Mouse (Mus musculus) forebrain, embryonic 13.5 days (tissue): ENCODE measurements around the gene Eddm3b. TPM values are rescaled to one million over a fixed set of nuclear protein-coding genes. Genes with fewer than 3 reads are reported as not detected.

Source experiments
- polyA plus RNA-seq: library from polyadenylated mRNA; unstranded; fragments of >200 nt; fragmentation: Nextera tagmentation; extraction: Ambion mirVana; gene quantifications from 2 replicates; pipeline ENCODE4 v1.2.1, GENCODE M21; 2015

Gene Eddm3b
- polyA plus RNA-seq, 1 experiment from 2014 or later = not detected

Other genes with a start within 250 kb of the Eddm3b start
- 1.9 and 3.5 TPM in 2 replicates for gene Tep1, start 243.9 kb upstream of the Eddm3b start, polyA plus RNA-seq
- gene Klhl33, start 216.9 kb upstream of the Eddm3b start, polyA plus RNA-seq = 0.12 and 0.29 TPM in 2 replicates
- gene Osgep, start 189.5 kb upstream of the Eddm3b start, polyA plus RNA-seq = 150 and 164 TPM in 2 replicates
- 355 and 364 TPM in 2 replicates for gene Apex1, start 189.5 kb upstream of the Eddm3b start, polyA plus RNA-seq
- 73.7 and 76.9 TPM in 2 replicates for gene Pip4p1, start 183.6 kb upstream of the Eddm3b start, polyA plus RNA-seq
- 33.2 and 35.4 TPM in 2 replicates for gene Pnp, start 183.3 kb upstream of the Eddm3b start, polyA plus RNA-seq
- not detected in 2 replicates for gene Gm49342, start 169.9 kb upstream of the Eddm3b start, polyA plus RNA-seq
- 0.52 TPM in 1 of 2 replicates, not detected in the other for gene Pnp2, start 158.4 kb upstream of the Eddm3b start, polyA plus RNA-seq
- gene Rnase10, start 106.7 kb upstream of the Eddm3b start, polyA plus RNA-seq = not detected in 2 replicates
- gene Rnase9, start 72.6 kb upstream of the Eddm3b start, polyA plus RNA-seq = not detected in 2 replicates
- not detected in 2 replicates for gene Rnase11, start 64.3 kb upstream of the Eddm3b start, polyA plus RNA-seq
- gene Rnase12, start 56.8 kb upstream of the Eddm3b start, polyA plus RNA-seq = not detected in 2 replicates
- gene Olfr750, start 40.0 kb upstream of the Eddm3b start, polyA plus RNA-seq = 0.03 TPM in 1 of 2 replicates, not detected in the other
- gene Rnase4, start 23.3 kb upstream of the Eddm3b start, polyA plus RNA-seq = 6.7 and 7.0 TPM in 2 replicates
- 0.93 and 1.8 TPM in 2 replicates for gene Ang, start 23.3 kb upstream of the Eddm3b start, polyA plus RNA-seq
- gene Rnase6, start 9.5 kb downstream of the Eddm3b start, polyA plus RNA-seq = 0.38 TPM in 1 of 2 replicates, not detected in the other
- 0.24 TPM in 1 of 2 replicates, not detected in the other for gene Rnase1, start 32.4 kb downstream of the Eddm3b start, polyA plus RNA-seq
- not detected in 2 replicates for gene Rnase2b, start 47.8 kb downstream of the Eddm3b start, polyA plus RNA-seq
- not detected in 2 replicates for gene Ang2, start 84.7 kb downstream of the Eddm3b start, polyA plus RNA-seq
- gene Ear14, start 89.0 kb downstream of the Eddm3b start, polyA plus RNA-seq = not detected in 2 replicates
- gene Rnase2a, start 141.7 kb downstream of the Eddm3b start, polyA plus RNA-seq = not detected in 2 replicates
- not detected in 2 replicates for gene Gm7247, start 247.3 kb downstream of the Eddm3b start, polyA plus RNA-seq